Mouse (Mus musculus) liver, embryonic 13.5 days (tissue): ENCODE data around the gene Olfr52. TPM values are rescaled to one million over a fixed set of nuclear protein-coding genes. Genes with fewer than 3 reads are reported as not detected.
"Not testable (repeated sequence)": the region's sequence is repeated elsewhere in the genome, so short reads cannot be mapped to it uniquely, and the experiment has no call there.

Experiments used
- ATAC-seq: fragments of 200-750 bp; cut with Nextera tagmentation; 2 replicates; pipeline ENCODE4 v1.8.0; 2017; ENCODE audit warnings: low read depth, mild to moderate bottlenecking, moderate number of reproducible peaks, moderate library complexity
- DNase-seq: peaks from one replicate; pipeline ENCODE4 v3.0.0; 2022
- H3K27ac ChIP-seq: fragments of 300-500 bp; sonication (generic); 2 replicates; pipeline ENCODE4 v1.5.1; 2015; ENCODE audit warnings: moderate library complexity, mild to moderate bottlenecking, inconsistent platforms
- H3K27me3 ChIP-seq: fragments of 300-500 bp; sonication (generic); 2 replicates; pipeline ENCODE4 v1.6.1; 2015; ENCODE audit warnings: mild to moderate bottlenecking, inconsistent platforms
- H3K36me3 ChIP-seq: fragments of 300-500 bp; sonication (generic); 2 replicates; pipeline ENCODE4 v1.6.1; 2015; ENCODE audit warnings: mild to moderate bottlenecking, inconsistent platforms
- H3K4me1 ChIP-seq: fragments of 300-500 bp; sonication (generic); replicated peaks from 2 replicates; pipeline ENCODE4 v1.6.1; 2015; ENCODE audit warnings: inconsistent platforms
- H3K4me2 ChIP-seq: fragments of 300-500 bp; sonication (generic); 2 replicates; pipeline ENCODE4 v1.6.1; 2015; ENCODE audit warnings: inconsistent platforms, mild to moderate bottlenecking, moderate library complexity
- H3K4me3 ChIP-seq: fragments of 300-500 bp; sonication (generic); replicated peaks from 2 replicates; pipeline ENCODE4 v1.5.1; 2015; ENCODE audit warnings: mild to moderate bottlenecking, inconsistent platforms
- H3K9ac ChIP-seq: fragments of 300-500 bp; sonication (generic); 2 replicates; pipeline ENCODE4 v1.6.1; 2015; ENCODE audit warnings: mild to moderate bottlenecking, inconsistent platforms
- H3K9me3 ChIP-seq: fragments of 300-500 bp; sonication (generic); replicated peaks from 2 replicates; pipeline ENCODE4 v1.6.1; 2016; ENCODE audit warnings: inconsistent platforms
- WGBS: fragments of 180-500 bp; shearing (Covaris S2); methylation state at CpG from one replicate; pipeline ENCODE4 v1.1.7; 2015; ENCODE audit not compliant: insufficient replicate concordance; 5-methylcytosine and 5-hydroxymethylcytosine counted together
- polyA plus RNA-seq: library from polyadenylated mRNA; unstranded; fragments of >200 nt; fragmentation: Nextera tagmentation; extraction: Ambion mirVana; gene quantifications from 2 replicates; pipeline ENCODE4 v1.2.1, GENCODE M21; 2015

Olfr52 gene
- not detected in 2 replicates for polyA plus RNA-seq

- Histone ChIP-seq H3K27me3 (no peaks in the 10 kb centered on the region), H3K4me1 (no peaks in the 10 kb centered on the region), H3K36me3 (no peaks in the 10 kb centered on the region), H3K4me3 (no peak within 1 kb of the TSS), H3K4me2 (no peak within 1 kb of the TSS), H3K9ac (no peak within 1 kb of the TSS), H3K9me3 (no peaks in the 10 kb centered on the region), H3K27ac (no peak within 1 kb of the TSS)
- ATAC-seq (no peak), DNase-seq (no peak)
Measured at GRCm38 (mm10) chr2:86185583-86185982, at the start of gene Olfr52. Gene Olfr52 (minus strand): TSS chr2:86185683.

GRCm38 (mm10) chr2:86231301-86231700 lies 45.8 kb upstream of the Olfr52 start, which contains the start of gene Olfr1047:
Gene Olfr1047 (minus strand): TSS chr2:86231401.
- no peak within 1 kb of the TSS for H3K27ac ChIP-seq
- 69% methylated on average over 1 of the region's 1 CpGs for WGBS
- no peak within 1 kb of the TSS for H3K4me3 ChIP-seq
- no peaks in the 10 kb centered on the region for H3K27me3 ChIP-seq
- no peak within 1 kb of the TSS for H3K9ac ChIP-seq
- no peak for DNase-seq
- no peak for ATAC-seq
- no peaks in the 10 kb centered on the region for H3K9me3 ChIP-seq
- no peaks in the 10 kb centered on the region for H3K36me3 ChIP-seq
- no peaks in the 10 kb centered on the region for H3K4me1 ChIP-seq
- H3K4me2 ChIP-seq: no peak within 1 kb of the TSS

- Histone ChIP-seq H3K9me3 (no peaks in the 10 kb centered on the region), H3K27ac (no peak within 1 kb of the TSS), H3K27me3 (no peaks in the 10 kb centered on the region), H3K4me1 (no peaks in the 10 kb centered on the region), H3K4me3 (no peak within 1 kb of the TSS), H3K9ac (no peak within 1 kb of the TSS), H3K4me2 (no peak within 1 kb of the TSS), H3K36me3 (no peaks in the 10 kb centered on the region)
- ATAC-seq (no peak), DNase-seq (no peak)
- 45% methylated on average over 2 of the region's 2 CpGs for WGBS
Measured at GRCm38 (mm10) chr2:86219214-86219613, 33.7 kb upstream of the Olfr52 start, which contains the start of gene Olfr1046. Gene Olfr1046 (minus strand): TSS chr2:86219314.

- DNase-seq (no peak), ATAC-seq (no peak)
- no peaks in the 10 kb centered on the region for H3K27me3 ChIP-seq
- no peak within 1 kb of the TSS for H3K4me2 ChIP-seq
- H3K4me3 ChIP-seq: no peak within 1 kb of the TSS
- H3K36me3 ChIP-seq: no peaks in the 10 kb centered on the region
- H3K9me3 ChIP-seq: no peaks in the 10 kb centered on the region
- H3K4me1 ChIP-seq: no peaks in the 10 kb centered on the region
- H3K9ac ChIP-seq: no peak within 1 kb of the TSS
- H3K27ac ChIP-seq: no peak within 1 kb of the TSS
Measured at GRCm38 (mm10) chr2:86202909-86203308, 17.4 kb upstream of the Olfr52 start, which contains the start of gene Olfr1045. Gene Olfr1045 (minus strand): TSS chr2:86203009.

- ATAC-seq (no peak), DNase-seq (no peak)
- Histone ChIP-seq H3K4me3 (no peak overlapping the region), H3K9ac (no peak overlapping the region), H3K4me2 (no peak overlapping the region), H3K9me3 (no peaks in the 10 kb centered on the region), H3K27ac (no peak overlapping the region), H3K36me3 (no peaks in the 10 kb centered on the region), H3K4me1 (no peaks in the 10 kb centered on the region), H3K27me3 (no peaks in the 10 kb centered on the region)
- WGBS: 18% methylated on average over 1 of the region's 1 CpGs
Measured at GRCm38 (mm10) chr2:86195863-86196262, 10.4 kb upstream of the Olfr52 start.

GRCm38 (mm10) chr2:86179950-86180349 lies 5.5 kb downstream of the Olfr52 start:
- no peak overlapping the region for H3K27ac ChIP-seq
- H3K36me3 ChIP-seq: no peaks in the 10 kb centered on the region
- no peaks in the 10 kb centered on the region for H3K4me1 ChIP-seq
- H3K27me3 ChIP-seq: no peaks in the 10 kb centered on the region
- no peak overlapping the region for H3K9ac ChIP-seq
- H3K9me3 ChIP-seq: no peaks in the 10 kb centered on the region
- no peak overlapping the region for H3K4me2 ChIP-seq
- H3K4me3 ChIP-seq: no peak overlapping the region
- ATAC-seq: no peak
- WGBS: 61% methylated on average over 3 of the region's 3 CpGs
- no peak for DNase-seq

- Histone ChIP-seq H3K9me3 (no peaks in the 10 kb centered on the region), H3K4me2 (no peak within 1 kb of the TSS), H3K4me1 (no peaks in the 10 kb centered on the region), H3K36me3 (no peaks in the 10 kb centered on the region), H3K27me3 (no peaks in the 10 kb centered on the region), H3K9ac (no peak within 1 kb of the TSS), H3K4me3 (no peak within 1 kb of the TSS), H3K27ac (no peak within 1 kb of the TSS)
- ATAC-seq: no peak
- no peak for DNase-seq
Measured at GRCm38 (mm10) chr2:86177720-86178119, 7.8 kb downstream of the Olfr52 start, which contains the start of gene Olfr1044. Gene Olfr1044 (minus strand): TSS chr2:86177820.

GRCm38 (mm10) chr2:86175422-86175821 lies 10.1 kb downstream of the Olfr52 start:
- not testable (repeated sequence) for H3K4me1 ChIP-seq, H3K4me2 ChIP-seq, H3K4me3 ChIP-seq, H3K9me3 ChIP-seq, H3K9ac ChIP-seq, H3K36me3 ChIP-seq, H3K27ac ChIP-seq, DNase-seq, ATAC-seq, H3K27me3 ChIP-seq
- WGBS: 56% methylated on average over 7 of the region's 7 CpGs

GRCm38 (mm10) chr2:86167422-86167821 lies 18.1 kb downstream of the Olfr52 start, which contains the start of gene Olfr1043:
Gene Olfr1043 (minus strand): TSS chr2:86167522.
- no peaks in the 10 kb centered on the region for H3K4me1 ChIP-seq
- no peak within 1 kb of the TSS for H3K27ac ChIP-seq
- H3K27me3 ChIP-seq: no peaks in the 10 kb centered on the region
- WGBS: 76% methylated on average over 2 of the region's 2 CpGs
- no peaks in the 10 kb centered on the region for H3K36me3 ChIP-seq
- DNase-seq (no peak), ATAC-seq (no peak)
- no peak within 1 kb of the TSS for H3K4me3 ChIP-seq
- H3K9ac ChIP-seq: no peak within 1 kb of the TSS
- no peak within 1 kb of the TSS for H3K4me2 ChIP-seq
- no peaks in the 10 kb centered on the region for H3K9me3 ChIP-seq

GRCm38 (mm10) chr2:86161738-86162137 lies 23.7 kb downstream of the Olfr52 start, which contains the start of gene Olfr1042:
Gene Olfr1042 (minus strand): TSS chr2:86161838.
- no peaks in the 10 kb centered on the region for H3K36me3 ChIP-seq
- H3K4me1 ChIP-seq: no peaks in the 10 kb centered on the region
- ATAC-seq (no peak), DNase-seq (no peak)
- H3K4me2 ChIP-seq: no peak within 1 kb of the TSS
- H3K9me3 ChIP-seq: no peaks in the 10 kb centered on the region
- H3K27ac ChIP-seq: no peak within 1 kb of the TSS
- 57% methylated on average over 2 of the region's 2 CpGs for WGBS
- H3K27me3 ChIP-seq: no peaks in the 10 kb centered on the region
- no peak within 1 kb of the TSS for H3K9ac ChIP-seq
- no peak within 1 kb of the TSS for H3K4me3 ChIP-seq

GRCm38 (mm10) chr2:86146632-86147031 lies 38.9 kb downstream of the Olfr52 start, which contains the start of gene Olfr1040:
Gene Olfr1040 (minus strand): TSS chr2:86146732.
- WGBS: 63% methylated on average over 1 of the region's 1 CpGs
- DNase-seq (no peak), ATAC-seq (no peak)
- Histone ChIP-seq H3K4me3 (no peak within 1 kb of the TSS), H3K9me3 (no peaks in the 10 kb centered on the region), H3K4me2 (no peak within 1 kb of the TSS), H3K27ac (no peak within 1 kb of the TSS), H3K4me1 (no peaks in the 10 kb centered on the region), H3K27me3 (no peaks in the 10 kb centered on the region), H3K9ac (no peak within 1 kb of the TSS), H3K36me3 (no peaks in the 10 kb centered on the region)

GRCm38 (mm10) chr2:86135828-86136227 lies 49.7 kb downstream of the Olfr52 start, which contains the start of gene Olfr1039:
Gene Olfr1039 (minus strand): TSS chr2:86135928.
- H3K27me3 ChIP-seq: no peaks in the 10 kb centered on the region
- DNase-seq (no peak), ATAC-seq (no peak)
- no peak within 1 kb of the TSS for H3K27ac ChIP-seq
- WGBS: 76% methylated on average over 1 of the region's 1 CpGs
- H3K9me3 ChIP-seq: no peaks in the 10 kb centered on the region
- no peak within 1 kb of the TSS for H3K9ac ChIP-seq
- no peaks in the 10 kb centered on the region for H3K4me1 ChIP-seq
- no peaks in the 10 kb centered on the region for H3K36me3 ChIP-seq
- no peak within 1 kb of the TSS for H3K4me3 ChIP-seq
- H3K4me2 ChIP-seq: no peak within 1 kb of the TSS
